Mouse (Mus musculus): ENCODE results near the gene Id3. TPM values are rescaled to one million over a fixed set of nuclear protein-coding genes. Genes with fewer than 3 reads are reported as not detected.
"Not testable (repeated sequence)": the region's sequence is repeated elsewhere in the genome, so short reads cannot be mapped to it uniquely, and the experiment has no call there.

The Id3 gene
- 432 and 441 TPM in 2 replicates for polyA plus RNA-seq (2015; fragmentation: Nextera tagmentation; extraction: Ambion mirVana)

DNA sequence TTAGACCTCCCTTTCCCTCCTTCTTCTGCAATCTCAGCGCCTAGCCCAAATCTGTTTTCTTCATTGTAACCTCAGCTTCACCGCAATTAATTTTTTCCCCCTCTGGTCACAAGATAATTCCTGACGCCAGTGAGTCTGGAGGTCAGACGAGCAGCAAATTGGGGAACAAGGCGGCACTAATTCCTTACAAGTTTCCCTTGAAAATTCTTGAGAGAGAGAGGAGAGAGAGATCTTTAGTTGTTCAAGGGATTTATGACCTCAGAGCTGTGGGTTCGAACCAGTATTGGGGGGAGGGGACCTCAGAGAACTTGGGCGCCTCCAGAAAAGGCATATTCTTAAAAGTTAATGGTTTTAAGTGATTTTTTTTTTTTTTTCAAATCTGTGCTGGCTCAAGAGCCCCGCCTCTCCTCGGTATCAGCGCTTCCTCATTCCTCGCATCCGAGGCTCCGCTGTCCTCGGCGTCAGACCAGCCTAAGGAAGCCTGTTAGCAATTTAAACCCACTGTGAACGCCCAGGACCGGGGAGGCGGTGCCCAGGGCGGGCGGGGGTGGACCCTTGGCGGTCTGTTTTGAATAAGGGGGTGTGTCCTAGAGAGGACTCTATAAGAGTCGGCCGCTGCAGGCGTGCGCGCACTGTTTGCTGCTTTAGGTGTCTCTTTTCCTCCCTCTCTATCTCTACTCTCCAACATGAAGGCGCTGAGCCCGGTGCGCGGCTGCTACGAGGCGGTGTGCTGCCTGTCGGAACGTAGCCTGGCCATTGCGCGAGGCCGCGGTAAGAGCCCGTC is at the start of gene Id3:
Id3 (plus strand) TSS at position 305 of the 784 bp plus-strand sequence.
- H3K27ac ChIP-seq (replicated peaks): peak within 1 kb of the TSS; percentile 98
- H3K36me3 ChIP-seq: no peaks in the 10 kb centered on the region
- H3K27me3 ChIP-seq: no peaks in the 10 kb centered on the region
- peak within 1 kb of the TSS; percentile 92 for H3K4me3 ChIP-seq (replicated peaks)
- peak within 1 kb of the TSS; percentile 73 for H3K4me2 ChIP-seq (replicated peaks)
- no peaks in the 10 kb centered on the region for H3K9me3 ChIP-seq (replicated peaks)
- under 1% methylated on average over 39 of the region's 39 CpGs for WGBS
- peaks cover 76% of the 10 kb centered on the region for H3K4me1 ChIP-seq
- ATAC-seq (ENCODE audit: insufficient number of reproducible peaks, low FRiP score, low TSS enrichment, low read depth): peak; percentile 87
- H3K9ac ChIP-seq: peak within 1 kb of the TSS; percentile 91

DNA sequence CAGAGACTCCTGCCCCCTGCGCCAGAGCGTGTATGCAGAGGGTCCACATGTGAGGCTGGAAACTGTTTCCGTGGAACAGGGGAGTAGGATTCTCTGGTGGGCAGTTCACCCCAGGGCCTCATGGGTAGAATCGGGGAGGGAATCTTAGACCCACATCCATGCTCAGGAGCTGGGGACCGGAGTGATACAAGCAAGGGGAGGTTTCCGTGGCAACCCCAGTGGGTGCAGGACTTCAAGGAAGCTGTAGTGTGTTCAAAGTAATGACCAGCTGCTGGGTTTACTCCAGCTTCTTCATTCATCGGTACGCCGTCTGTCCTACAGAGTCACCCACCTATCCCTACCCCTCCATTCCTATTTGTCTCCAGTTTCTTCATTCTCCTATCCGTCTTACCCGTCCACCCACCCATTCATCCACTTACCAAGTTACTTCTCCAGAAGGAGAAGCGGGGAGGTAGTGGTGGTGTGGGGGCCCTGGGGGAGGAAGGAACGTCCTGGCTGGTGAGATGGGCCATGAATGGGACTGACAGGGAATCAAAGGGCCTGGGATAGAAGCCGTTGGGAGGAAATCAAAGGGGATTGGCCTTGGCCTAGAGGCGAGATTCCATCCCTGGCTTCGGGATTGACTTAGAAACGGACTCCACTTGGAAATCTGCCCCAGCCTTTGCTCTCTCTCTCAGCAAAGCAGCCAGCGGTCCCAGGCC is 48.6 kb upstream of the Id3 start:
- Histone ChIP-seq H3K27me3 (no peaks in the 10 kb centered on the region), H3K9ac (no peak overlapping the region), H3K9me3 (replicated peaks) (no peaks in the 10 kb centered on the region), H3K4me2 (replicated peaks) (no peak overlapping the region), H3K4me1 (no peaks in the 10 kb centered on the region), H3K27ac (replicated peaks) (peak overlapping the region; percentile 2; the same call in 1 of the 2 replicates), H3K4me3 (replicated peaks) (no peak overlapping the region), H3K36me3 (no peaks in the 10 kb centered on the region)
- no peak; the same call in 1 of the 2 replicates for ATAC-seq (ENCODE audit: insufficient number of reproducible peaks, low FRiP score, low TSS enrichment, low read depth)
- 71% methylated on average over 18 of the region's 18 CpGs for WGBS

DNA sequence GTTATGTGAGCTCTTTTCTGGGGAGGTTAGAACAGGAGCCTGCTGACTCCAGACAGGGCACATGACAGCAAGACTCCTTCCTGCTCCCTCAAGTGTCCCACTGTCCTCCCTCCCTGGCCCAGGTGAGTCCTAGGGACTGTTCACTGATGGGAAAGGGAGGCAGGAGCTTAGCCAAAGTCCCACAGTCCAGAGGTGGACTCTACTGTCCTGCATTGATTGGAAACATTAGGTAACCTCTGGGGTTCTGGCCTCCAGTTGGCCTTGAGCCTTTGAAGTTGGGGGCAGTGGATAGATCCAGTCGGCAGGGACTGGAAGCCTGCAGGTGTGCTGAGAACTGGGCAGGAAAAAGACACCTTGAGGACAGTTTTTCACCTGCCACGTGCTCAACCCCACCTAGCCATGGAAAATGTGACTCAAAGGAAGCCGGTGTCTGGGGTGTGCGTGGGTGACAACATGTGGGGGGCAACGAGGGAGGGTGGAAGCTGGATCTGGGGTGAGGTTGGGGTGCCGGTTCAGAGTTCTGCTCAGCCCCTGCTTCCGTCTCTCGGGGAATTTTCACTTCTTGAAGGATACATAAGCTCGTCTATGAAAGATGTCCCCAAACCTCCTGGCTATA is 47.7 kb upstream of the Id3 start:
- Histone ChIP-seq H3K27ac (replicated peaks) (no peak overlapping the region), H3K36me3 (no peaks in the 10 kb centered on the region), H3K4me1 (peaks cover 3% of the 10 kb centered on the region; the same call in 1 of the 2 replicates), H3K4me3 (replicated peaks) (no peak overlapping the region), H3K9me3 (replicated peaks) (no peaks in the 10 kb centered on the region), H3K9ac (no peak overlapping the region), H3K27me3 (no peaks in the 10 kb centered on the region), H3K4me2 (replicated peaks) (no peak overlapping the region)
- WGBS: 68% methylated on average over 9 of the region's 9 CpGs
- ATAC-seq (ENCODE audit: insufficient number of reproducible peaks, low FRiP score, low TSS enrichment, low read depth): no peak

DNA sequence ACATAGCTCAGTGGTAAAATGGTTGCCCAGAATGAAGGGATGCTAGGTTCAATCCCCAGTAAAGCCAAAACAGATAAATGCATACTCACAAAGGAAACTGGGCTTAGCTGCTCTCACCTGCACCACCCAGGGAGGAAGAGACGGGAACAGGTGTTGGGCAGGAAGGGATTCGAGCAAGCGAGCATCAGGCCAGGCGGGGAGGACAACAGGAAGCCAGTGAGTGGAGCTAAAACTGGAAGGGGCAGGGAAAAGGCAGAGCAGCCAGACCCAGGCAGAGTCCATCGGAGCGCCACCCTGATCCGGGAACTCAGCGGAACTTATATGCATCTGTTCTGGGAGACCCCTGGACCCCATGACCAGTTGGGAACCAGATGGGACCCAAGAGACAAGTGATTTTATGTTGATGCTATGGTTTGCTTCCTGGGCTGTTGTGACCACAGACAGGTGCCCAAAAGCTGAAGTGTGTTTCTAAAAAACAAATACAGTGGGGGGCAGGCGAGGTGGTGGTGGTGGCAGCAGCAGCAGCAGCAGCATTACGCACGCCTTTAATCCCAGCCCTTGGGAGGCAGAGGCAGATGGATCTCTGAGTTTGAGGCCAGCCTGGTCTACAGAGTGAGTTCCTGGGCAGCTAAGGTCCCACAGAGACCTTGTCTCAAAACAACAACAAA is 46.7 kb upstream of the Id3 start:
- Histone ChIP-seq H3K9me3 (replicated peaks) (no peaks in the 10 kb centered on the region), H3K4me1 (peaks cover 5% of the 10 kb centered on the region; the same call in 1 of the 2 replicates), H3K27ac (replicated peaks) (no peak overlapping the region), H3K36me3 (no peaks in the 10 kb centered on the region), H3K4me3 (replicated peaks) (no peak overlapping the region), H3K9ac (no peak overlapping the region), H3K27me3 (no peaks in the 10 kb centered on the region), H3K4me2 (replicated peaks) (no peak overlapping the region)
- 63% methylated on average over 11 of the region's 11 CpGs for WGBS
- no peak for ATAC-seq (ENCODE audit: insufficient number of reproducible peaks, low FRiP score, low TSS enrichment, low read depth)

DNA sequence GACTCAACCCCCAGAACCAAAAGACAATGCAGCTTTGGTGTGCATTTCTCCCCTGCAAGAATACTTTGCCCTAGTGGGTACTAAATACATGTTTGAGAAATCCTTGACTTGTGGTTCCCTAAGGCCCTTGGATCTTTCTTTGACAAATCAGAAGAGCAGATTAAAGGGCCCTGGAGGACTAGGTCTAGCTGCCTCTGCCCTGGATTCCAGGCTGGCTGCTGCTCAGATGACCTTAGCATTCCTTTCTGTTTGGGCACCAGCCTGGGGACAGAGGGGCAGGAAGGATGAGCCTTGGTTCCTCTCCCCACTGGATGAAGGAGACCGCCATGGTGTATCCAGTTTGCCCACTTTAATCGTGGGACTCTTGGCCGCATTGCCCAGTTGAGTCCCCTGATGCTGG is 44.9 kb upstream of the Id3 start:
- no peak overlapping the region for H3K27ac ChIP-seq (replicated peaks)
- H3K4me2 ChIP-seq (replicated peaks): no peak overlapping the region
- H3K9me3 ChIP-seq (replicated peaks): no peaks in the 10 kb centered on the region
- H3K4me1 ChIP-seq: peaks cover 5% of the 10 kb centered on the region; the same call in 1 of the 2 replicates
- no peaks in the 10 kb centered on the region for H3K36me3 ChIP-seq
- no peaks in the 10 kb centered on the region for H3K27me3 ChIP-seq
- no peak for ATAC-seq (ENCODE audit: insufficient number of reproducible peaks, low FRiP score, low TSS enrichment, low read depth)
- no peak overlapping the region for H3K4me3 ChIP-seq (replicated peaks)
- no peak overlapping the region for H3K9ac ChIP-seq
- WGBS: 93% methylated on average over 3 of the region's 3 CpGs

DNA sequence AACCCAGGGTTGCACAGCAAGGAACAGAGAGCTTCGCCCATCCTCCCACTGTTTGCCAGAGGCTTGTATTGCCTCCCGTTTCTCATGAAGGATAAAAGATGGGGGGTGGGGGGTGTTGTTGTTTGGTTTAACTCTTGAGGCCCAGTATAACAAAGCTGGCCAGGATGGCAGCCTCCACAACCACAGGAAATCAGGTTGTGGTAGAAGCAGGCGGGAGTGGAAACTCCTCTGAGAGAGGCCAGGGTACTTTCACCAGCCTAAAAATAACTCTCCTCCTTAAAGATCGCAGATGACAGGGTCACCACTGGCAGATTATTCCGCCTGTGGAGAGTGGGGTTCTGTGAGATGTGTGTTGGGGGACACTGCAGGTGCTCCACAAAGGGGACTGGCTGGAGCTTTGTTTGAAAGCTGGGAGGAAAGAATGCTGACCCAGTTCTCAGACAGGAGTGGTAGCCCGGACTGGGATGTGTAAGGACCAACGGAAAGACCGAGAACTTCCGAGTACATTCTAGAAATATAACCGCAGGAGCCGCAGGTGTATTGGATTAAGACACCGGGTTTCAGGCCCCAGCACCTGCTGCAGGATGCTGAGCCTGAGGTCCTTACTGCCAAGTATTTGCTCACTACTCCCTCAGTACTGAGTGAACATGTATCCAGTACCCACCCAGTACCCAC is 42.8 kb upstream of the Id3 start:
- no peak for ATAC-seq (ENCODE audit: insufficient number of reproducible peaks, low FRiP score, low TSS enrichment, low read depth)
- Histone ChIP-seq H3K27me3 (no peaks in the 10 kb centered on the region), H3K4me3 (replicated peaks) (no peak overlapping the region), H3K4me1 (peaks cover 20% of the 10 kb centered on the region), H3K27ac (replicated peaks) (no peak overlapping the region), H3K9me3 (replicated peaks) (no peaks in the 10 kb centered on the region), H3K36me3 (no peaks in the 10 kb centered on the region), H3K4me2 (replicated peaks) (no peak overlapping the region), H3K9ac (no peak overlapping the region)
- 68% methylated on average over 12 of the region's 12 CpGs for WGBS

DNA sequence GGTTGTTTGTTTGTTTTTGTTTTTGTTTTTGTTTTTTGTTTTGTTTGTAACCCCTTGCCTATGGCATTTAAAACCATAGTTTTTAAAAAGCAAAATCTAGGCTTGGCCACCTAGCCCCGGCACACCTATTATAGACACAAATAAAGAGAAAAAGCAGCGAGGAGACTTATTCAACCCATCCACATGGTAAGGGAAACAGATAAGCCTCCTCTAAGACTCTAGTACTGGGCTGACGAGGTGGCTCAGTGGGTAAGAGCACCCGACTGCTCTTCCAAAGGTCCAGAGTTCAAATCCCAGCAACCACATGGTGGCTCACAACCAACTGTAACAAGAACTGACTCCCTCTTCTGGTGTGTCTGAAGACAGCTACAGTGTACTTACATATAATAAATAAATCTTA is 41.5 kb upstream of the Id3 start:
- not testable (repeated sequence) for H3K4me2 ChIP-seq (replicated peaks)

DNA sequence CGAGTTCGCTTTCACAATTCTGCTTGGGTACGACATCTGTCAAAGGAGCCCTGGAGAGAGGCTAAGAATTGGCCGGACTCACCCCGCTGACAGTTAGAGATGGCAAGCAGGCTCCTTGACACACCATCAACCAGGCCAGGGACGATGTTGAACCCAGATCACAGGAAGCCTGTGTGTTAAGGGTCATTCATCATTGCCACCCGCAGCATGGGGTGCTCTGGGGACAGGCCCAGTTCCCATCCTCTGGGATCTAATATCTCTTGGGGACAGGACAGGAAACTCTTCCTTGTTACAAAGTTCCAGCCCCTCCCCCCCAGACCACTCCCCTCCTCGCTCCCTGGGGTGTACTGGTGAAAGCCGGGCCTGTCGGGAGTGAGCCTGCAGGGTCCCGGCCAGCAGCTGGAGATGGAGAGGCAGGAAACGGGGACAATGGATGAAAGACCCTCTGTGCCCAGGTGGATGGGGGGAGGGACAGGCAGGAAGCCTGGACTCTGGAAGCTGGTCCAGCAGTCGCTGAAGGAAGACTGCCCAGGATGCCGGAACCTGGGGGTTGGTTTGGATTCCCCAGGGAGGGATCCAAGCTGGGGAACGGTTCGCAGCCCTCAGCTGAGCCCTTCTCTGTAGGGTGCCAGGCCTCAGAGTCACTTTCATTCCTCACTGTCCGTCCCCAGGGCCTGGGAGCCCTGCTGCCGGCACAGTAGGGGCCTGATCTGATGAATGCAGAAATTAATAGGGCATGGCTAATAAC is 38.5 kb upstream of the Id3 start:
- Histone ChIP-seq H3K9ac (no peak overlapping the region; the same call in 1 of the 2 replicates), H3K9me3 (replicated peaks) (no peaks in the 10 kb centered on the region), H3K4me1 (peaks cover 25% of the 10 kb centered on the region), H3K27me3 (no peaks in the 10 kb centered on the region), H3K27ac (replicated peaks) (peak overlapping the region; percentile 19; the same call in 1 of the 2 replicates), H3K4me2 (replicated peaks) (peak overlapping the region; percentile 22), H3K36me3 (no peaks in the 10 kb centered on the region), H3K4me3 (replicated peaks) (no peak overlapping the region)
- WGBS: 19% methylated on average over 18 of the region's 18 CpGs
- peak; percentile 45; the same call in 1 of the 2 replicates for ATAC-seq (ENCODE audit: insufficient number of reproducible peaks, low FRiP score, low TSS enrichment, low read depth)

More for the DNA sequence above, 41.5 kb upstream of the Id3 start:
- ATAC-seq (ENCODE audit: insufficient number of reproducible peaks, low FRiP score, low TSS enrichment, low read depth); H3K27me3 ChIP-seq; H3K27ac ChIP-seq (replicated peaks); H3K9ac ChIP-seq; H3K4me3 ChIP-seq (replicated peaks); H3K36me3 ChIP-seq; H3K9me3 ChIP-seq (replicated peaks): not testable (repeated sequence)
- peaks cover 23% of the 10 kb centered on the region for H3K4me1 ChIP-seq
- 87% methylated on average over 4 of the region's 4 CpGs for WGBS

DNA sequence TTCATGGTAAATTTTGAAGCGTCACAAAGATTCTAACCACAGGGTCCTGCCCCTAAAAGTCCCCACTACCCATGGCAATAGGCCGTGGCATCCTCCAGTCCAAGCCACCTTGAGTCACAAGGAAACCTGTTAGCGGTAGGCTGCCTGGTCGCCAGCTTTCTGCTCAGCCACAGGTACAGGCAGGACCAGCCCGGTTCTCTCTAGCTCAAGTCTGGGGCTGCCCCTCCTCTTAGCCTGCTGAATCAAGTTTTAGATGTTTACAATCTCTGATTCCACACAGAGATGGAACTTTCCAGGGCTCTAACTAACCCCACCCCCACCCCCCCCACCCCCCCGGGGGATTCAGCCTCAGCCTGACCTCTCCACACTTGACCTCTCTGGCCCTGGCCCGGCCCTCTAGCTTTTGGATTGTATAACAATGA is 36.4 kb upstream of the Id3 start:
- no peak overlapping the region for H3K4me3 ChIP-seq (replicated peaks)
- no peaks in the 10 kb centered on the region for H3K36me3 ChIP-seq
- no peaks in the 10 kb centered on the region for H3K27me3 ChIP-seq
- ATAC-seq (ENCODE audit: insufficient number of reproducible peaks, low FRiP score, low TSS enrichment, low read depth): no peak
- no peak overlapping the region for H3K9ac ChIP-seq
- no peak overlapping the region for H3K4me2 ChIP-seq (replicated peaks)
- H3K27ac ChIP-seq (replicated peaks): no peak overlapping the region
- H3K4me1 ChIP-seq: peaks cover 25% of the 10 kb centered on the region
- 31% methylated on average over 7 of the region's 7 CpGs for WGBS
- no peaks in the 10 kb centered on the region for H3K9me3 ChIP-seq (replicated peaks)

DNA sequence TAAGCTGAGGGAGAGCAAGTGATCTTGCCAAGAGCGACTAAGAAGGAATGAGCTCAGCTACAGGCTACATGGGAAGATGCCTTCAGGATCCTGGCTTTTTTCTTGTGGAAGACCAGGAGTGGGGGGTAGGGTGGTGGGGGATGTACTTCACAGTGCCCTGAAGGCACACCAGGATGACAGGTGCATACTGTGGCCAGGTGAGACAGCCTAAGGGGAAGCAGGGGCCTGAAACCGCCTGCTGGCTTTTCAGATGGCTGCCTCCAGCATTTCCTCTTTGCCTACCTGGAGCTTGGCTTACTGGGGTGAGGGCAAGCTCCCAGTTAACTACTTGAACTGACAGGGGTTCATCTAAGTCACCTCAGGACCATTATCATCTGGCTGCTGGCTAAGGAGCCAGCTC is 34.1 kb upstream of the Id3 start:
- Histone ChIP-seq H3K27me3 (no peaks in the 10 kb centered on the region), H3K9ac (no peak overlapping the region), H3K4me2 (replicated peaks) (no peak overlapping the region), H3K9me3 (replicated peaks) (no peaks in the 10 kb centered on the region), H3K27ac (replicated peaks) (no peak overlapping the region), H3K4me3 (replicated peaks) (no peak overlapping the region), H3K36me3 (no peaks in the 10 kb centered on the region), H3K4me1 (peaks cover 27% of the 10 kb centered on the region)
- 68% methylated on average over 2 of the region's 2 CpGs for WGBS
- ATAC-seq (ENCODE audit: insufficient number of reproducible peaks, low FRiP score, low TSS enrichment, low read depth): no peak

All from embryonic facial prominence, embryonic 15.5 days (tissue).